Mouse (Mus musculus) G1E (cell line): ENCODE results near the gene Mettl7a1.
"Not testable (repeated sequence)": the region's sequence is repeated elsewhere in the genome, so short reads cannot be mapped to it uniquely, and the experiment has no call there.

Source experiments
- CTCF ChIP-seq: IDR thresholded peaks from 2 replicates; pipeline ENCODE4 v1.5.1; 2012; ENCODE audit warnings: low read depth, low read length, inconsistent platforms, mixed read lengths
- GATA1 ChIP-seq: IDR thresholded peaks from 2 replicates; pipeline ENCODE4 v1.6.1; 2012; ENCODE audit warnings: borderline replicate concordance, low read length, inconsistent platforms, mixed read lengths

DNA sequence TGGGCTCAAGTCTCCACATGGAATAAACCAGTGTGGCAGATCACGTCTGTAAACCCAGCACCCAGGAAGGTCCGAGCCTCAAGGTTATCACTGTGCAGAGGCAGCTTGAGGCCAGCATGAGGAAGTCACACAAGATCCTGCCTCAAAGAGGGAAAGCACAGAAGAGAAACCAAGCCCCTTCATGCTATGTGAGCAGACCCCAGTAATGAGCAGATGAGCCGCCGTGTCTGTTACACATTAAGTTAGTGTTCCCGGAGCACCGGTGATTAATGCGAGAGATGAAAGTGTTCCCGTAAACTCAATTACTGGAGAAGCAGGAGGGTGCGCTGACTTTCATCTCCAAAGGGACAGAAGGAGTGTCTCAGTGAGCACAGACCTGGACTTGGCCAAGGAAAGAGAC, 62.0 kb downstream of the Mettl7a1 start:
- TF ChIP-seq CTCF, GATA1: not testable (repeated sequence)
